Mouse (Mus musculus): ENCODE data around the gene Cdkl2.

GRCm38 (mm10) chr5:92085821-92086550 is 42.3 kb upstream of the Cdkl2 start:
- no peak for TF ChIP-seq CTCF (conservative IDR thresholded peaks at IDR 0.05; ENCODE audit: insufficient read depth, insufficient read length, low read depth, low read length)
- TF ChIP-seq POLR2A (IDR thresholded peaks at IDR 0.05; ENCODE audit: low read depth, low read length), result no peak

All from kidney, adult 2 months (tissue).